Mouse (Mus musculus) lung, adult 2 months (tissue): ENCODE data around the gene Il9r.

Experiments
- CTCF ChIP-seq: fragments of 200-500 bp; IDR thresholded peaks from 2 replicates; pipeline ENCODE4 v1.5.1; 2011; ENCODE audit warnings: mild to moderate bottlenecking, low read length, control low read depth; ENCODE audit not compliant: insufficient read depth
- POLR2A ChIP-seq: fragments of 200-500 bp; IDR thresholded peaks from 2 replicates; pipeline ENCODE4 v1.6.1; 2011; ENCODE audit warnings: low read depth, mild to moderate bottlenecking, control low read depth, low read length, borderline replicate concordance; ENCODE audit errors: extremely low read depth

GRCm38 (mm10) chr11:32231125-32231524, 31.0 kb upstream of the Il9r start:
- no peak for TF ChIP-seq CTCF
- no peak for TF ChIP-seq POLR2A
